Mouse (Mus musculus) heart, embryonic 10.5 days (tissue): ENCODE data around the gene Irf2bpl. TPM values are rescaled to one million over a fixed set of nuclear protein-coding genes. Genes with fewer than 3 reads are reported as not detected.

Source experiments
- DNase-seq: peaks from one replicate; pipeline ENCODE4 v3.0.0-alpha.2; 2017; ENCODE audit warnings: low spot score
- H3K27ac ChIP-seq: fragments of 300-500 bp; sonication (generic); 2 replicates; pipeline ENCODE4 v1.5.1; 2016; ENCODE audit warnings: mild to moderate bottlenecking
- H3K27me3 ChIP-seq: fragments of 300-500 bp; sonication (generic); 2 replicates; pipeline ENCODE4 v1.6.1; 2016; ENCODE audit warnings: mild to moderate bottlenecking; ENCODE audit not compliant: poor library complexity, insufficient read depth, severe bottlenecking
- H3K36me3 ChIP-seq: fragments of 300-500 bp; sonication (generic); 2 replicates; pipeline ENCODE4 v1.6.1; 2016; ENCODE audit warnings: mild to moderate bottlenecking, moderate library complexity
- H3K4me1 ChIP-seq: fragments of 300-500 bp; sonication (generic); 2 replicates; pipeline ENCODE4 v1.6.1; 2016; ENCODE audit warnings: mild to moderate bottlenecking
- H3K4me3 ChIP-seq: fragments of 300-500 bp; sonication (generic); 2 replicates; pipeline ENCODE4 v1.5.1; 2016; ENCODE audit warnings: mild to moderate bottlenecking, moderate library complexity
- H3K9me3 ChIP-seq: fragments of 300-500 bp; sonication (generic); 2 replicates; pipeline ENCODE4 v1.6.1; 2016; ENCODE audit warnings: mild to moderate bottlenecking, moderate library complexity
- WGBS: fragments of 180-500 bp; shearing (Covaris S2); methylation state at CpG from one replicate; pipeline ENCODE4 v1.1.7; 2016; 5-methylcytosine and 5-hydroxymethylcytosine counted together
- polyA plus RNA-seq: library from polyadenylated mRNA; unstranded; fragments of >200 nt; fragmentation: Nextera tagmentation; extraction: Ambion mirVana; gene quantifications from 2 replicates; pipeline ENCODE4 v1.2.1, GENCODE M21; 2016

Irf2bpl gene
- 28.7 and 35.3 TPM in 2 replicates for polyA plus RNA-seq

GRCm38 (mm10) chr12:86884197-86885058 lies at the start of gene Irf2bpl:
TSS of gene Irf2bpl (minus strand) at chr12:86884798.
- peak within 1 kb of the TSS; percentile 97 for H3K27ac ChIP-seq
- no peaks in the 10 kb centered on the region for H3K9me3 ChIP-seq
- peak within 1 kb of the TSS; percentile 94 for H3K4me3 ChIP-seq
- peak; percentile 99 for DNase-seq
- H3K36me3 ChIP-seq: peaks cover 9% of the 10 kb centered on the region
- H3K4me1 ChIP-seq: peaks cover 77% of the 10 kb centered on the region
- WGBS: under 1% methylated on average over 74 of the region's 82 CpGs
- 0 out of 2 replicates have a peak, but pooled peaks cover 10% of the 10 kb centered on the region for H3K27me3 ChIP-seq

GRCm38 (mm10) chr12:86932575-86932952 lies 48.0 kb upstream of the Irf2bpl start:
- 0 out of 2 replicates have a peak overlapping the region, but pooled peaks have one; percentile 8 for H3K27ac ChIP-seq
- DNase-seq: no peak
- 26% methylated on average over 6 of the region's 6 CpGs for WGBS
- H3K36me3 ChIP-seq: no peaks in the 10 kb centered on the region
- H3K27me3 ChIP-seq: no peaks in the 10 kb centered on the region
- H3K9me3 ChIP-seq: no peaks in the 10 kb centered on the region; the same call in 1 of the 2 replicates
- H3K4me1 ChIP-seq: peaks cover 10% of the 10 kb centered on the region
- no peak overlapping the region for H3K4me3 ChIP-seq

- H3K27ac ChIP-seq: no peak overlapping the region
- 21% methylated on average over 7 of the region's 7 CpGs for WGBS
These were observed 47.4 kb upstream of the Irf2bpl start for GRCm38 (mm10) chr12:86931919-86932574.

GRCm38 (mm10) chr12:86930934-86931729 lies 46.5 kb upstream of the Irf2bpl start:
- no peak for DNase-seq
- WGBS: 73% methylated on average over 6 of the region's 6 CpGs

More at GRCm38 (mm10) chr12:86931919-86932574, 47.4 kb upstream of the Irf2bpl start:
- Histone ChIP-seq H3K36me3 (no peaks in the 10 kb centered on the region), H3K4me1 (peaks cover 10% of the 10 kb centered on the region), H3K9me3 (no peaks in the 10 kb centered on the region; the same call in 1 of the 2 replicates), H3K27me3 (no peaks in the 10 kb centered on the region), H3K4me3 (no peak overlapping the region)
- no peak for DNase-seq

GRCm38 (mm10) chr12:86923837-86924236 lies 39.2 kb upstream of the Irf2bpl start:
- H3K9me3 ChIP-seq: no peaks in the 10 kb centered on the region; the same call in 1 of the 2 replicates
- no peaks in the 10 kb centered on the region for H3K27me3 ChIP-seq
- no peaks in the 10 kb centered on the region for H3K36me3 ChIP-seq
- H3K4me3 ChIP-seq: no peak overlapping the region
- no peak overlapping the region for H3K27ac ChIP-seq
- 7% methylated on average over 5 of the region's 5 CpGs for WGBS
- peaks cover 10% of the 10 kb centered on the region; the same call in 1 of the 2 replicates for H3K4me1 ChIP-seq
- DNase-seq: no peak

More at GRCm38 (mm10) chr12:86930934-86931729, 46.5 kb upstream of the Irf2bpl start:
- Histone ChIP-seq H3K36me3 (no peaks in the 10 kb centered on the region), H3K27ac (no peak overlapping the region), H3K4me3 (no peak overlapping the region), H3K9me3 (no peaks in the 10 kb centered on the region; the same call in 1 of the 2 replicates), H3K4me1 (peaks cover 10% of the 10 kb centered on the region), H3K27me3 (no peaks in the 10 kb centered on the region)

GRCm38 (mm10) chr12:86918983-86919722 lies 34.6 kb upstream of the Irf2bpl start:
- 82% methylated on average over 17 of the region's 17 CpGs for WGBS

GRCm38 (mm10) chr12:86918361-86918967 lies 33.9 kb upstream of the Irf2bpl start:
- peak overlapping the region; percentile 56 for H3K27ac ChIP-seq
- WGBS: 40% methylated on average over 11 of the region's 11 CpGs

More at GRCm38 (mm10) chr12:86918983-86919722, 34.6 kb upstream of the Irf2bpl start:
- Histone ChIP-seq H3K4me1 (peaks cover 26% of the 10 kb centered on the region), H3K36me3 (no peaks in the 10 kb centered on the region), H3K4me3 (no peak overlapping the region), H3K27me3 (0 out of 2 replicates have a peak, but pooled peaks cover 2% of the 10 kb centered on the region), H3K9me3 (no peaks in the 10 kb centered on the region), H3K27ac (no peak overlapping the region)
- DNase-seq: no peak

GRCm38 (mm10) chr12:86916796-86917573 lies 32.4 kb upstream of the Irf2bpl start:
- Histone ChIP-seq H3K27me3 (0 out of 2 replicates have a peak, but pooled peaks cover 10% of the 10 kb centered on the region), H3K36me3 (no peaks in the 10 kb centered on the region), H3K27ac (peak overlapping the region; percentile 4; the same call in 1 of the 2 replicates), H3K9me3 (no peaks in the 10 kb centered on the region), H3K4me3 (no peak overlapping the region), H3K4me1 (peaks cover 34% of the 10 kb centered on the region)
- WGBS: 67% methylated on average over 7 of the region's 7 CpGs
- no peak for DNase-seq

More at GRCm38 (mm10) chr12:86918361-86918967, 33.9 kb upstream of the Irf2bpl start:
- H3K4me3 ChIP-seq: no peak overlapping the region
- 0 out of 2 replicates have a peak, but pooled peaks cover 9% of the 10 kb centered on the region for H3K27me3 ChIP-seq
- no peak for DNase-seq
- peaks cover 24% of the 10 kb centered on the region for H3K4me1 ChIP-seq
- no peaks in the 10 kb centered on the region for H3K9me3 ChIP-seq
- no peaks in the 10 kb centered on the region for H3K36me3 ChIP-seq

- Histone ChIP-seq H3K9me3 (no peaks in the 10 kb centered on the region), H3K36me3 (no peaks in the 10 kb centered on the region), H3K27ac (no peak overlapping the region), H3K4me1 (peaks cover 40% of the 10 kb centered on the region), H3K4me3 (no peak overlapping the region), H3K27me3 (0 out of 2 replicates have a peak, but pooled peaks cover 10% of the 10 kb centered on the region)
- WGBS: 74% methylated on average over 7 of the region's 7 CpGs
- DNase-seq: no peak
These were observed 31.0 kb upstream of the Irf2bpl start for GRCm38 (mm10) chr12:86915617-86916016.

- no peak overlapping the region for H3K4me3 ChIP-seq
- 50% methylated on average over 6 of the region's 6 CpGs for WGBS
- H3K27me3 ChIP-seq: 0 out of 2 replicates have a peak, but pooled peaks cover 10% of the 10 kb centered on the region
- peak overlapping the region; percentile 56; the same call in 1 of the 2 replicates for H3K27ac ChIP-seq
- H3K9me3 ChIP-seq: no peaks in the 10 kb centered on the region
- no peak for DNase-seq
- H3K36me3 ChIP-seq: no peaks in the 10 kb centered on the region
- peaks cover 45% of the 10 kb centered on the region for H3K4me1 ChIP-seq
These were observed 30.2 kb upstream of the Irf2bpl start for GRCm38 (mm10) chr12:86914756-86915155.

GRCm38 (mm10) chr12:86914351-86914750 lies 29.8 kb upstream of the Irf2bpl start:
- 53% methylated on average over 2 of the region's 2 CpGs for WGBS
- peaks cover 45% of the 10 kb centered on the region for H3K4me1 ChIP-seq
- no peak for DNase-seq

More at GRCm38 (mm10) chr12:86914351-86914750, 29.8 kb upstream of the Irf2bpl start:
- Histone ChIP-seq H3K27me3 (0 out of 2 replicates have a peak, but pooled peaks cover 10% of the 10 kb centered on the region), H3K36me3 (no peaks in the 10 kb centered on the region), H3K9me3 (no peaks in the 10 kb centered on the region), H3K4me3 (no peak overlapping the region), H3K27ac (peak overlapping the region; percentile 56)
